Comparison of ENCODE assay signal across 16 mouse cellular contexts in the genomic region with DNA sequence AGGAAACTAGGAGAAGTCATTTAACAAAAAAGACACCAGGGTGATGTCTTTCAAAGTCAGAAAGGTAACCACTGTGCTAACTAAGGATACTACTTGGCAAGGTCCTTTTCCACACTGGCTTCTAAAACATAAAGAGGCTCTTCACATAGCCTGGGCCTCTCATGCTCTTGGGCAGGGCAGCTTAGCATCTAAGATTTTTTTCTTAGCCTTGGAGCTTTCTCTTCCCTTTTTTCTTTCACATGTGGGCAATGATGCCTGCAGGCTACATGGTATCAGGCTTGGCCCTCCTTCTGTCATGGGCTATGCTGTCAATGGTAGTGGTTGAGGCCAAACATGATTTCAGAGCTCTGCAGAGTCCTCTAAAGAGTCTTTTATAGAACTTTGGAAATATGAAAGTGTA.
"Had no signal": no experiment of that assay in that cellular context is flagged by ENCODE, and none has a peak within 500 bp of the region (broad histone marks: within the 10 kb centered on the region; RNA-seq: fewer than 3 reads in every experiment).

No protein-coding gene starts in this region.

- H3K4me2 ChIP-seq: neural tube, embryonic 13.5 days; neural tube, embryonic 15.5 days; stomach, embryonic 15.5 days had no signal

- H3K9ac ChIP-seq: neural tube, embryonic 13.5 days; neural tube, embryonic 15.5 days; stomach, embryonic 15.5 days had no signal

- H3K4me3 ChIP-seq: neural tube, embryonic 13.5 days; neural tube, embryonic 15.5 days; stomach, embryonic 15.5 days had no signal

- H3K36me3 ChIP-seq: neural tube, embryonic 13.5 days; neural tube, embryonic 15.5 days; stomach, embryonic 15.5 days had no signal

- H3K27me3 ChIP-seq: neural tube, embryonic 13.5 days; neural tube, embryonic 15.5 days; stomach, embryonic 15.5 days had no signal

- H3K4me1 ChIP-seq: neural tube, embryonic 13.5 days; neural tube, embryonic 15.5 days; stomach, embryonic 15.5 days had no signal

- DNase-seq: retina, postnatal 1 day; right cerebral cortex, adult 18-20 months; right cerebral cortex, postnatal 14 days; right cerebral cortex, postnatal 25 days; right cerebral cortex, postnatal 4 days; spleen, adult 18-20 months; thymus, adult 18-20 months; thymus, adult 2 months; thymus, postnatal 14 days; thymus, postnatal 25 days; thymus, postnatal 36 days; thymus, postnatal 4 days had no signal

- H3K9me3 ChIP-seq: stomach, embryonic 15.5 days had no signal

- H3K27ac ChIP-seq: neural tube, embryonic 13.5 days; neural tube, embryonic 15.5 days; stomach, embryonic 15.5 days; stomach, postnatal 0 days had no signal
